ENCODE assay signal across 19 mouse cellular contexts in genomic region chr4:11877945-11878344, GRCm38 (mm10).
DNase-seq lines count a peak whose midpoint lies in the region; ATAC-seq and TF ChIP-seq lines count a peak whose summit lies in the region.
"Had no signal": no experiment of that assay in that cellular context is flagged by ENCODE, and none has a peak within 500 bp of the region (broad histone marks: within the 10 kb centered on the region; RNA-seq: fewer than 3 reads in every experiment).

No protein-coding gene starts in this region.

- no peak for ATAC-seq in heart, embryonic 11.5 days (replicated peaks; ENCODE audit: insufficient number of reproducible peaks, low FRiP score, low TSS enrichment)
- ATAC-seq in liver, embryonic 11.5 days (replicated peaks; ENCODE audit: low FRiP score), result 0 out of 2 replicates have a peak, but pooled peaks have one; percentile 32
- no peak; the same call in 1 of the 2 replicates for ATAC-seq in heart, embryonic 15.5 days (replicated peaks; ENCODE audit: insufficient number of reproducible peaks, insufficient read depth, low FRiP score, low read depth)
- ATAC-seq in heart, postnatal 0 days (ENCODE audit: insufficient read depth, low read depth), result 0 out of 2 replicates have a peak, but pooled peaks have one; percentile 48
- ATAC-seq: forebrain, embryonic 16.5 days; intestine, embryonic 15.5 days had no signal

- no peak for TF ChIP-seq CTCF in heart, postnatal 0 days (IDR thresholded peaks at IDR 0.05; ENCODE audit: low read depth)

- peak; percentile 63; the same call in 1 of the 2 replicates for TF ChIP-seq EP300 in heart, postnatal 0 days (IDR thresholded peaks at IDR 0.05; ENCODE audit: low read depth)

- H3K27ac ChIP-seq in heart, embryonic 11.5 days (ENCODE audit: low read depth, low read length), result peak overlapping the region; percentile 42
- no peak overlapping the region for H3K27ac ChIP-seq in liver, embryonic 11.5 days (ENCODE audit: low read depth, low read length)
- H3K27ac ChIP-seq in heart, embryonic 15.5 days, result peak overlapping the region; percentile 10
- peak overlapping the region; percentile 26; the same call in 1 of the 2 replicates for H3K27ac ChIP-seq in heart, postnatal 0 days (ENCODE audit: low read depth)
- H3K27ac ChIP-seq: embryonic facial prominence, embryonic 13.5 days; forebrain, embryonic 12.5 days; hindbrain, embryonic 14.5 days; intestine, embryonic 15.5 days had no signal

- no peak overlapping the region for H3K4me3 ChIP-seq in heart, embryonic 11.5 days (ENCODE audit: low read depth, low read length)
- H3K4me3 ChIP-seq in liver, embryonic 11.5 days (ENCODE audit: low read depth, low read length), result no peak overlapping the region
- no peak overlapping the region for H3K4me3 ChIP-seq in heart, embryonic 15.5 days
- H3K4me3 ChIP-seq in heart, postnatal 0 days (ENCODE audit: low read depth, low read length), result no peak overlapping the region
- H3K4me3 ChIP-seq: embryonic facial prominence, embryonic 13.5 days; forebrain, embryonic 12.5 days; intestine, embryonic 15.5 days had no signal

- 19% methylated on average over 4 of the region's 4 CpGs for WGBS in heart, embryonic 11.5 days (ENCODE audit: insufficient replicate concordance)
- WGBS in liver, embryonic 11.5 days, result 39% methylated on average over 4 of the region's 4 CpGs
- WGBS in heart, embryonic 15.5 days, result 36% methylated on average over 4 of the region's 4 CpGs
- 29% methylated on average over 4 of the region's 4 CpGs for WGBS in heart, postnatal 0 days

- H3K36me3 ChIP-seq in heart, embryonic 11.5 days (ENCODE audit: control insufficient read depth, insufficient read depth, low read length), result no peaks in the 10 kb centered on the region
- H3K36me3 ChIP-seq in liver, embryonic 11.5 days (ENCODE audit: control insufficient read depth, insufficient read depth, low read length), result no peaks in the 10 kb centered on the region
- H3K36me3 ChIP-seq in heart, embryonic 15.5 days, result no peaks in the 10 kb centered on the region
- no peaks in the 10 kb centered on the region for H3K36me3 ChIP-seq in heart, postnatal 0 days (replicated peaks; ENCODE audit: control insufficient read depth, insufficient read depth, low read length)
- H3K36me3 ChIP-seq: embryonic facial prominence, embryonic 13.5 days; forebrain, embryonic 12.5 days; intestine, embryonic 15.5 days had no signal

- H3K4me2 ChIP-seq in heart, embryonic 11.5 days, result no peak overlapping the region
- H3K4me2 ChIP-seq in liver, embryonic 11.5 days, result no peak overlapping the region
- H3K4me2 ChIP-seq in heart, embryonic 15.5 days, result no peak overlapping the region
- H3K4me2 ChIP-seq in heart, postnatal 0 days (ENCODE audit: low read depth, low read length), result no peak overlapping the region
- H3K4me2 ChIP-seq: embryonic facial prominence, embryonic 13.5 days; forebrain, embryonic 12.5 days; hindbrain, embryonic 14.5 days; intestine, embryonic 15.5 days had no signal

- DNase-seq in heart, postnatal 4 days, result no peak
- DNase-seq in liver, embryonic 11.5 days (ENCODE audit: low spot score), result no peak
- DNase-seq in liver, result no peak
- peak; percentile 54 for DNase-seq in heart, postnatal 0 days (ENCODE audit: low spot score)
- no peak for DNase-seq in kidney, adult 9 months
- no peak for DNase-seq in cerebellum, adult 11 months
- DNase-seq: adrenal gland, adult 2 months; adrenal gland, postnatal 25 days; cerebellum, adult 9-10 months; cerebellum, postnatal 25 days; gastrocnemius, postnatal 10 days; kidney, adult 18-20 months had no signal

- H3K4me1 ChIP-seq in heart, embryonic 11.5 days (ENCODE audit: control insufficient read depth, insufficient read depth, low read length), result peaks cover 35% of the 10 kb centered on the region
- peaks cover 12% of the 10 kb centered on the region for H3K4me1 ChIP-seq in liver, embryonic 11.5 days (replicated peaks; ENCODE audit: control insufficient read depth, insufficient read depth, low read length)
- peaks cover 26% of the 10 kb centered on the region for H3K4me1 ChIP-seq in heart, embryonic 15.5 days (replicated peaks)
- H3K4me1 ChIP-seq in heart, postnatal 0 days (ENCODE audit: control insufficient read depth, insufficient read depth), result peaks cover 13% of the 10 kb centered on the region; the same call in 1 of the 2 replicates
- H3K4me1 ChIP-seq: embryonic facial prominence, embryonic 13.5 days; forebrain, embryonic 12.5 days had no signal

- no peaks in the 10 kb centered on the region for H3K27me3 ChIP-seq in heart, embryonic 11.5 days (ENCODE audit: control insufficient read depth, insufficient read depth, low read length)
- H3K27me3 ChIP-seq in liver, embryonic 11.5 days (replicated peaks; ENCODE audit: control insufficient read depth, insufficient read depth, low read length), result no peaks in the 10 kb centered on the region
- H3K27me3 ChIP-seq in heart, embryonic 15.5 days, result no peaks in the 10 kb centered on the region
- no peaks in the 10 kb centered on the region for H3K27me3 ChIP-seq in heart, postnatal 0 days (ENCODE audit: control insufficient read depth, insufficient read depth, low read length)
- H3K27me3 ChIP-seq: embryonic facial prominence, embryonic 13.5 days; forebrain, embryonic 12.5 days; intestine, embryonic 15.5 days had no signal

- no peaks in the 10 kb centered on the region for H3K9me3 ChIP-seq in heart, embryonic 11.5 days (replicated peaks; ENCODE audit: control insufficient read depth, low read length)
- no peaks in the 10 kb centered on the region for H3K9me3 ChIP-seq in liver, embryonic 11.5 days (ENCODE audit: control insufficient read depth, low read length)
- no peaks in the 10 kb centered on the region for H3K9me3 ChIP-seq in heart, embryonic 15.5 days (replicated peaks)
- H3K9me3 ChIP-seq in heart, postnatal 0 days (replicated peaks; ENCODE audit: control insufficient read depth, low read length), result 0 out of 2 replicates have a peak, but pooled peaks cover 3% of the 10 kb centered on the region
- H3K9me3 ChIP-seq: embryonic facial prominence, embryonic 13.5 days; forebrain, embryonic 12.5 days; intestine, embryonic 15.5 days had no signal

- no peak overlapping the region for H3K9ac ChIP-seq in heart, embryonic 11.5 days (ENCODE audit: low read depth, low read length)
- H3K9ac ChIP-seq in liver, embryonic 11.5 days (ENCODE audit: low read depth, low read length), result no peak overlapping the region
- H3K9ac ChIP-seq in heart, embryonic 15.5 days, result no peak overlapping the region
- no peak overlapping the region for H3K9ac ChIP-seq in heart, postnatal 0 days (replicated peaks; ENCODE audit: low read depth, low read length)
- H3K9ac ChIP-seq: embryonic facial prominence, embryonic 13.5 days; forebrain, embryonic 12.5 days; hindbrain, embryonic 14.5 days; intestine, embryonic 15.5 days had no signal

Comparison
In these comparisons a context has a peak if more than half of its experiments do, and no peak if none do; other contexts are left out.
1. ATAC-seq: peak in liver, embryonic 11.5 days (single experiment) and heart, postnatal 0 days (single experiment); none in heart, embryonic 11.5 days (single experiment) and heart, embryonic 15.5 days (single experiment).